Mouse (Mus musculus) C2C12 (cell line): ENCODE measurements at regions not wholly inside any gene's neighbourhood (a gene's known extent, or its start where the extent isn't known, plus 50 kb on each side); places are given as distances from the start of the nearest gene placed in this dataset.

Source experiments
- H3K27me3 ChIP-seq: one replicate; pipeline ENCODE4 v1.6.1; 2011; ENCODE audit not compliant: control insufficient read depth, insufficient read depth, insufficient read length
- H3K36me3 ChIP-seq: one replicate; pipeline ENCODE4 v1.6.1; 2011; ENCODE audit not compliant: control insufficient read depth, insufficient read depth
- H3K4me3 ChIP-seq: one replicate; pipeline ENCODE4 v1.5.1; 2011; ENCODE audit warnings: mild to moderate bottlenecking, control low read depth; ENCODE audit not compliant: poor library complexity, insufficient read depth, severe bottlenecking
- H3K79me2 ChIP-seq: one replicate; pipeline ENCODE4 v1.6.1; 2011; ENCODE audit not compliant: control insufficient read depth, insufficient read depth
- H3K79me3 ChIP-seq: one replicate; pipeline ENCODE4 v1.6.1; 2011; ENCODE audit warnings: low read depth, control low read depth
- H3ac ChIP-seq: one replicate; pipeline ENCODE3; 2011; ENCODE audit warnings: low read depth; ENCODE audit not compliant: control insufficient read depth, insufficient read length
- CEBPB ChIP-seq: IDR thresholded peaks from one replicate; pipeline ENCODE4 v1.6.1; 2011; ENCODE audit warnings: low read depth, mild to moderate bottlenecking, control low read depth, moderate library complexity
- CTCF ChIP-seq: IDR thresholded peaks from one replicate; pipeline ENCODE4 v1.5.1; 2011; ENCODE audit not compliant: control insufficient read depth, insufficient read depth, insufficient read length
- FOSL1 ChIP-seq: IDR thresholded peaks from one replicate; pipeline ENCODE4 v1.8.0; 2011; ENCODE audit warnings: mild to moderate bottlenecking, low read length; ENCODE audit not compliant: poor library complexity, insufficient read depth, severe bottlenecking
- MAX ChIP-seq: IDR thresholded peaks from one replicate; pipeline ENCODE4 v1.6.1; 2011; ENCODE audit warnings: mild to moderate bottlenecking, control low read depth
- MYOD1 ChIP-seq: IDR thresholded peaks from one replicate; pipeline ENCODE4 v1.6.1; 2011; ENCODE audit warnings: low read depth; ENCODE audit not compliant: control insufficient read depth, insufficient read length
- MYOG ChIP-seq: IDR thresholded peaks from one replicate; pipeline ENCODE4 v1.6.1; 2011; ENCODE audit not compliant: control insufficient read depth, insufficient read length; ENCODE audit errors: extremely low read depth
- USF1 ChIP-seq: IDR thresholded peaks from one replicate; pipeline ENCODE4 v1.6.1; 2011; ENCODE audit warnings: low read depth, mild to moderate bottlenecking, control low read depth, moderate library complexity

DNA sequence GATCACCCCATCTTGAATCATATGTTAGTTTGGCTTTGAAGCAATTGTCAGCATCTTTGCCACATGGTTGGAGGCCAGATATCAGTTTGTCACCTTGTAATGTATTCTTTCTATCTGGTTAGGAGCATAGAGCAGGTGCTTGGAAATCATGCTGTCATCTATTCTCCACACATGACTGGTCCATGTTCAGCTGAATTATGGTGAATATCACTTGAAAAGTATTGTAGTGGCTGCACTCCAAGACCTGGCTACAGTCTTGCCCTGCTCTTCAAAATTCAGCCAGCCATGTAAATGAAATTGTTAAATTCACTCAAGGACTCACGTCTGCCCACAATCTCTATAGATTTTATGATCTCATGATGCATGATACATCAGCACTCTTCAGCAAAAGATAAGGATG is 384.2 kb upstream of the Nova1 start:
- H3K36me3 ChIP-seq = no peaks in the 10 kb centered on the region
- H3K79me3 ChIP-seq = no peaks in the 10 kb centered on the region
- no peaks in the 10 kb centered on the region for H3K79me2 ChIP-seq
- H3ac ChIP-seq = no peak overlapping the region
- H3K4me3 ChIP-seq = no peak overlapping the region
- TF ChIP-seq CEBPB (no peak), MYOD1 (no peak), FOSL1 (no peak), USF1 (no peak), MAX (no peak), MYOG (no peak), CTCF (no peak)
- H3K27me3 ChIP-seq = no peaks in the 10 kb centered on the region

DNA sequence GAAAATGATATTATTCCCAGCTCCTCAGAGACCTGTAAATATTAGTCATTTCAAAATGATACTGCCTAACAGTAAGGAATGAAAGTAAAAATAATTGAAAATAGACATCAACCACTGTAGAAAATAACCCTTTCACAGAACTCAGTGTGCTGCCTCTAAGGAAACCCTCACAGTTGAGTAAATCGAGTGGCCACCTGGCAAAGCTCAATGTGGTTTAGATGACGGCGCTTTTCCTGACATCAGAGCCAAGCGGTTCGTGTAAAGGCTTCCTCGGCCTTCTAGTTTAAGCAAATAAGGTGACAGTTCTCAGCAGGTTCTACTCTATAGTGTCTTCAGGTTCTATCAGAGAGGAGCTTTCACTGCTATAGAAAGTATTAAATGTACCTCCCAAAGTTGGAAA is 379.9 kb upstream of the Nova1 start:
- H3K4me3 ChIP-seq = no peak overlapping the region
- H3K79me3 ChIP-seq = no peaks in the 10 kb centered on the region
- TF ChIP-seq MYOD1 = no peak
- no peak for TF ChIP-seq CTCF
- TF ChIP-seq FOSL1 = no peak
- TF ChIP-seq MAX = no peak
- no peak for TF ChIP-seq USF1
- no peak for TF ChIP-seq MYOG
- TF ChIP-seq CEBPB = no peak
- H3K36me3 ChIP-seq = no peaks in the 10 kb centered on the region
- H3ac ChIP-seq = no peak overlapping the region
- no peaks in the 10 kb centered on the region for H3K27me3 ChIP-seq
- no peaks in the 10 kb centered on the region for H3K79me2 ChIP-seq

DNA sequence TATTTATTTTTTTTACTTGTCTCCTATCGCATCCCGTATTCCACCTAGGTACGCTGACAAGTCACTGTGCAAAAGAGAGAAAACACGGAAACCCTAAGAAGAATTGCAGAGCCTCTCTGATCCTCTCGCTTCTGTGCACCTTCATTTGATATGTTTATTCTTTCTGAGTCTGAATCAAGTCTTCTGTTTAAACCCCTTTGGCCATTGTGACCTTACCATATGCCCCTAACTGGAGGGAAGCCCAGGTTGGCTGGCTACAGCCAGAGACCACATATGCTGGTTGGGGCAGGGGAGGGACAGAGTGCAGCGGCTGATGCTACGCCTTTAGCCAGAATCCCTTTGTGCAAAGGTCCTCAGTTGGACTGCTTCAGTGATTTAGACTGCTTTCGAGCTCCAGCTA is 346.0 kb upstream of the Nova1 start:
- TF ChIP-seq USF1 (no peak), MYOD1 (no peak), MYOG (no peak), FOSL1 (no peak), CEBPB (no peak), MAX (no peak), CTCF (no peak)
- H3K4me3 ChIP-seq = no peak overlapping the region

DNA sequence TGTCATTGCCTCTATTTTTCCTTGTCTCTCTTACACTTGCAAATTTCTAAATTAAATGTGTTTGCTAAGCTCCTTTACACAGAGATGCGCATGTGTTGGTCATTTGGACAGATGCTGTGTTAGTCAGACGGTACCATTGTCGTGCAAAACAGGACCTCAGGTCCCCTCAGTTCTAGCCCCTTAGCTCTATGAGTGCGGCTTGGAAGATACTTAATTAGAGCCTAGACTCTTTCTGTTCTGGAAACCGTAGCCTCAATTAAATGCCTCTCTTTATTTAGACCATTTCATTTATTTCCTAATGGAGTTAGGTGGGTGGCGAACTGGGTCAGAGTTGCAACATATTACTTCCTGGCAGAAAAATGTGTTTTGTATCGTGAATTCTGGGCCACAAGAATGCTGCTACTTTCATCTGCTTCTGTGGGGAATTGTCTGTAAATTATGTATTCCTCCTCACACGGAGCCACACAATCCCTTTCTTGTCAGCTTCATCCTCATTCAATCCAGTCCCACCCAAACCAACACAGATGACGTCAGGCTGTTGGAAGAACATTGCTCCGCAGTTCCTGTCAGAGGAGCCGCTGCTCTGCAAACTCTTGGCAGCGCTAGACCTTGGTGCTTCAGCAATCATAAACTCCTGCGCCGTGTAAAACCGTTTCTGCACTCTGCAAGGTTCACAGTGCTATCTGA is 345.4 kb upstream of the Nova1 start:
- H3K4me3 ChIP-seq = no peak overlapping the region

More for the DNA sequence above, 346.0 kb upstream of the Nova1 start:
- Histone ChIP-seq H3K27me3 (no peaks in the 10 kb centered on the region), H3K36me3 (no peaks in the 10 kb centered on the region), H3K79me3 (no peaks in the 10 kb centered on the region), H3K79me2 (no peaks in the 10 kb centered on the region), H3ac (no peak overlapping the region)

DNA sequence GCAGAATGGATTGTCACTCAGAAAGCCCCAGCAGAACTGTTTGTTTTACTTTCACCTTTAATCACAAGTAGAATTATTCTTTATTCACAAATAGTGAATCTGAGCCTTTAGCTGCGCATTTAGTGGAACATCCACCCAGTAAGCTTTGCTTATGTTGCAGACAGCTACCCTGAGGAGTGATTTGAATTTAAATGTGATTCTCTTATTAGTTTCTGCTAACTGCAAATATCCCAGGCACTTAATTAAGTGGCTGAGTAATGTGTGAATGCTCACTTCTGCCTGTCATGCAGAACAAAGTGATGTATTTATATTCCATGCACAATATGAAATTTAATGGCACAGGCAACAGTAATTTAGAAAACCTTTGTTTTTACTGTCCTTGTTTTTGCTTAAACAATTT is 344.4 kb upstream of the Nova1 start:
- H3K27me3 ChIP-seq = no peaks in the 10 kb centered on the region
- no peaks in the 10 kb centered on the region for H3K79me3 ChIP-seq
- no peak overlapping the region for H3ac ChIP-seq
- H3K4me3 ChIP-seq = no peak overlapping the region
- TF ChIP-seq FOSL1 (no peak), MYOD1 (no peak), MAX (no peak), CTCF (no peak), USF1 (no peak), CEBPB (no peak)
- H3K79me2 ChIP-seq = no peaks in the 10 kb centered on the region
- H3K36me3 ChIP-seq = no peaks in the 10 kb centered on the region

More for the DNA sequence above, 345.4 kb upstream of the Nova1 start:
- no peaks in the 10 kb centered on the region for H3K79me3 ChIP-seq
- TF ChIP-seq FOSL1 = no peak
- TF ChIP-seq USF1 = no peak
- no peak for TF ChIP-seq MYOG
- no peak for TF ChIP-seq MYOD1
- no peak for TF ChIP-seq CTCF
- TF ChIP-seq CEBPB = no peak
- no peak for TF ChIP-seq MAX
- H3ac ChIP-seq = no peak overlapping the region
- H3K36me3 ChIP-seq = no peaks in the 10 kb centered on the region
- H3K79me2 ChIP-seq = no peaks in the 10 kb centered on the region
- H3K27me3 ChIP-seq = no peaks in the 10 kb centered on the region
